In genomic region chr6:57825259-57825715, GRCm38 (mm10) we compare ENCODE assay signal across 7 mouse cellular contexts. TPM values are rescaled to one million over a fixed set of nuclear protein-coding genes. Genes with fewer than 3 reads are reported as not detected.
DNase-seq lines count a peak whose midpoint lies in the region; ATAC-seq and TF ChIP-seq lines count a peak whose summit lies in the region.

No protein-coding gene starts in this region.

- no peak for TF ChIP-seq POLR2A in spleen, adult 2 months (IDR thresholded peaks at IDR 0.05; ENCODE audit: low read depth, low read length)

- 16% methylated on average over 5 of the region's 5 CpGs for WGBS in spleen, adult 2 months
- 4% methylated on average over 5 of the region's 5 CpGs for WGBS in forebrain, embryonic 15.5 days
- WGBS in liver, embryonic 15.5 days (ENCODE audit: insufficient replicate concordance): 7% methylated on average over 5 of the region's 5 CpGs

- peak overlapping the region; percentile 73; the same call in 1 of the 2 replicates for H3K27ac ChIP-seq in spleen, adult 2 months (ENCODE audit: insufficient read depth, low read length)
- peak overlapping the region; percentile 94 for H3K27ac ChIP-seq in forebrain, embryonic 15.5 days (replicated peaks)
- peak overlapping the region; percentile 91 for H3K27ac ChIP-seq in liver, embryonic 15.5 days (replicated peaks)

- ATAC-seq in forebrain, embryonic 15.5 days (replicated peaks): no peak
- peak; percentile 17 for ATAC-seq in liver, embryonic 15.5 days (ENCODE audit: insufficient read depth)
- no peak for ATAC-seq in activated CD4-positive, CD25-positive, alpha-beta regulatory T cell, adult 4 months

- DNase-seq in spleen, adult 2 months (ENCODE audit: low read depth in 1 of 2, low spot score in 2 of 2): no peak
- no peak for DNase-seq in spleen, postnatal 10 days (ENCODE audit: low spot score in 2 of 2)
- DNase-seq in testis, postnatal 14 days (ENCODE audit: low spot score): peak; percentile 7
- no peak for DNase-seq in cerebellum, adult 11-12 months

- TF ChIP-seq CTCF in spleen, adult 2 months (IDR thresholded peaks at IDR 0.05; ENCODE audit: extremely low read depth, insufficient read depth, insufficient read length, insufficient replicate concordance): no peak

- H3K4me2 ChIP-seq in forebrain, embryonic 15.5 days (replicated peaks): peak overlapping the region; percentile 60
- peak overlapping the region; percentile 76 for H3K4me2 ChIP-seq in liver, embryonic 15.5 days

- no peaks in the 10 kb centered on the region for H3K9me3 ChIP-seq in forebrain, embryonic 15.5 days
- H3K9me3 ChIP-seq in liver, embryonic 15.5 days (replicated peaks): no peaks in the 10 kb centered on the region

- H3K36me3 ChIP-seq in spleen, adult 2 months (ENCODE audit: control insufficient read depth, insufficient read depth, low read length): no peaks in the 10 kb centered on the region
- no peaks in the 10 kb centered on the region for H3K36me3 ChIP-seq in forebrain, embryonic 15.5 days
- H3K36me3 ChIP-seq in liver, embryonic 15.5 days (replicated peaks): peaks cover 5% of the 10 kb centered on the region; the same call in 1 of the 2 replicates

- H3K4me3 ChIP-seq in spleen, adult 2 months (ENCODE audit: extremely low read depth, insufficient read depth, insufficient read length): peak overlapping the region; percentile 81; the same call in 1 of the 2 replicates
- peak overlapping the region; percentile 92 for H3K4me3 ChIP-seq in forebrain, embryonic 15.5 days
- H3K4me3 ChIP-seq in liver, embryonic 15.5 days (replicated peaks): peak overlapping the region; percentile 82

- no peaks in the 10 kb centered on the region; the same call in 1 of the 2 replicates for H3K27me3 ChIP-seq in spleen, adult 2 months (ENCODE audit: control insufficient read depth, insufficient read depth, low read length)
- no peaks in the 10 kb centered on the region for H3K27me3 ChIP-seq in forebrain, embryonic 15.5 days
- 0 out of 2 replicates have a peak, but pooled peaks cover 3% of the 10 kb centered on the region for H3K27me3 ChIP-seq in liver, embryonic 15.5 days

- no peaks in the 10 kb centered on the region; the same call in none of the 2 replicates for H3K4me1 ChIP-seq in spleen, adult 2 months (ENCODE audit: control insufficient read depth, insufficient read depth, insufficient read length)
- H3K4me1 ChIP-seq in forebrain, embryonic 15.5 days: peaks cover 23% of the 10 kb centered on the region
- peaks cover 40% of the 10 kb centered on the region for H3K4me1 ChIP-seq in liver, embryonic 15.5 days (replicated peaks)

- peak overlapping the region; percentile 96 for H3K9ac ChIP-seq in forebrain, embryonic 15.5 days (replicated peaks)
- H3K9ac ChIP-seq in liver, embryonic 15.5 days: peak overlapping the region; percentile 96

RNA-seq across cellular contexts. Expression of gene Vopp1, which starts 0.3 kb away (rescaled TPM):
- 18.3 and 20.2 TPM in 2 replicates for polyA plus RNA-seq in spleen, adult 2 months (2012; rRNA removed)
- polyA plus RNA-seq in forebrain, embryonic 15.5 days (2015; fragmentation: Nextera tagmentation; extraction: Ambion mirVana): 174 and 182 TPM in 2 replicates
- 56.8 and 62.9 TPM in 2 replicates for polyA plus RNA-seq in liver, embryonic 15.5 days (2015; fragmentation: Nextera tagmentation; extraction: Ambion mirVana)
- 10 to 100 TPM; 10.6 to 12.8 TPM for polyA plus RNA-seq in activated CD4-positive, CD25-positive, alpha-beta regulatory T cell, adult 4 months (2017; shearing (Covaris generic))

RNA-seq across cellular contexts. Expression of gene Vmn1r21, which starts 24.9 kb away (rescaled TPM):
- not detected in 2 replicates for polyA plus RNA-seq in spleen, adult 2 months (2012; rRNA removed)
- polyA plus RNA-seq in forebrain, embryonic 15.5 days (2015; fragmentation: Nextera tagmentation; extraction: Ambion mirVana): not detected in 2 replicates
- polyA plus RNA-seq in liver, embryonic 15.5 days (2015; fragmentation: Nextera tagmentation; extraction: Ambion mirVana): not detected in 2 replicates
- not detected for polyA plus RNA-seq in activated CD4-positive, CD25-positive, alpha-beta regulatory T cell, adult 4 months (2017; shearing (Covaris generic))
